Mouse (Mus musculus) retina, postnatal 1 day (tissue): Measurements from ENCODE around the gene Cacnb4.

Experiments used
- DNase-seq: peaks from one replicate; pipeline ENCODE4 v3.0.0-alpha.2; 2012

The Cacnb4 gene

DNA sequence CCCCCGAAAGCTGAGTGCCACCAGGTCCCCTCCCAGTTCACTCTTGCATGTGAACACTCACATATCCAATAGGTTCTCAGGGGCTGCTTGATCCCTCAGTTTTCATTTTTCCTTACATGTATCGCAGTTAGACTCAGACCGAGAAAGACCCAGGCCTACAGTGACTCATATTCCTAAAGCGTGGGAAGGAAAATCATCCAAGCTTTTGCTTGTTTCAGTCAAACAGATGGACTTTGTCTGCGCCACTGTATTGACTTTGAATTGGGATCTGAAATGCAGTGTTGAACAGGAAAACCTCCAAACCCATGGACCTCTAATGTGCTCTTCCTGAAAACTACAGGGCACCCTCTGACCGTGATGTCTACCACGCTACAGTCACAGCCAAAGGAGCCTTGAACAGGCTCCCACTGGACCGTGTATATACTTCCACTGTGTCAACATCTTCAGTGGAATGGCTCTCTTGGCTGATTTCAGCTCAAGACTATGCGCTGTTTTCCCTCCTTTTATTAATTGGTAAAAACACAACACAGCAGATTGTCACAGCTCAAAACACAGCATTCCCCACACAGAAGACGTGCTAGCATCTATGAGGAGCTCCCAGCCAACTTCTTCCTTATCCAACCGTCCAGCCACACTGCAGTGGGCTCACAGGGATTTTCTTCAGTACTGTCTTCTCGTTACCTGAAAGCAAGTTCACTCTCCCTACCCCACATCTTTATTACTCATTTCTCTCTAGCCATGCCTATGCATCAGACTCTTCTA is 215.2 kb downstream of the Cacnb4 start:
- DNase-seq = no peak

DNA sequence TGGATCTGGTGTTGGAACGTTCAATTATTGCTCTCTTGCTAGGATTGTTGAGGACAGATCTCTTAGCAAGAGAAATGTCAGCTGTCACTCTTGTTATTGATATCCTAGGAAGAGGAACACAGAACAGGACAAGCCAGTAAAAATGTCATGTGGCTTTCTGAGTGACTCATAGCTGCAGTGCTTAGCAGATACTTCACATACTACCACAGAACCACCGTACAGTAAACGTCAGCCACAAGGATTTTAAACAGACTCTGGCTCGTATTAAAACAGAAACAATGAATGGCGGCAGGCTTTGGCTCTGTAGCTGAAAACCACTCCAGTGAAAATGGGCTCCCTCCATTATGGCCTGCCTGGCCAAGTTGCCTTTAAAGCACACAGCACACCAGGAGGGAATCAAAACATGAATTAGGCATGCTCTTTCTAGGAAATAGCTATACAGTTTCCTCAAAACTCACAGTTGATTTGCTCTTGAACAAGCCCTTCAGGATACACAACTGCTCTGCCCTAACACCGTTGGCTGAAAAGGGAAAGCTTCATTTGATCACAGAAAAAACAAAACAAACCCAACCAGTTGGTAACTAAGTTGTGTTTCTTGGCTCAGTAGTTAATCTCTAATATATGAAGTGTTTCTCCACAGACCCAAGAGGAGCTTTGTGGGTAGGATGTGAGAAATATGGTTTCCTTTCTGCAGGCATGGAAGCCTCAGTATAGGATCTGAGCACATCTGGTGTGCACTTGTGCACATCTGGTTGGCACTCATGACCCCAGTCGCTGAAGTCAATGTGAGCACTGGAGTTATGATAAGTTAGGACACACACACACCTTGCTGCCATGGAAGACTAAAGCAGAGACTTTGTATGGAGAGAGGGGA is 220.8 kb downstream of the Cacnb4 start:
- DNase-seq = no peak

DNA sequence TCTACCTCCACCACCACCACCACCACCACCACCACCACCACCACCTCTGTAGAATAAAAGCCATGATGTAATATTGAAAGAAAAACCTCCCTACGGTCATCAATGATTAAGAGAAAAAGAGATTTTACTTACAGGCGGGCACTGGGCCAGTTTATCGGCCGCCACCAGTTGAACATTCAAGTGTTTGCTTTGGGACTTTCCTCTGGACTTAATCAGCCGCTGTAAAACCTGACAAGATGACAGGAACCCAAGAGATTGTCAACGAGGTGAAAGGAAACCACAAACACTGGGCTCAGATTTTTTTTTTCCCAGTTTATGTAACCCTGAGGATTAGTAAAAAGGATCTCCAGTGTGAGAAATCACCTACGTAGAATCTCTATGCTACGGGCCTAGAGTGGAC is 226.8 kb downstream of the Cacnb4 start:
- no peak for DNase-seq

DNA sequence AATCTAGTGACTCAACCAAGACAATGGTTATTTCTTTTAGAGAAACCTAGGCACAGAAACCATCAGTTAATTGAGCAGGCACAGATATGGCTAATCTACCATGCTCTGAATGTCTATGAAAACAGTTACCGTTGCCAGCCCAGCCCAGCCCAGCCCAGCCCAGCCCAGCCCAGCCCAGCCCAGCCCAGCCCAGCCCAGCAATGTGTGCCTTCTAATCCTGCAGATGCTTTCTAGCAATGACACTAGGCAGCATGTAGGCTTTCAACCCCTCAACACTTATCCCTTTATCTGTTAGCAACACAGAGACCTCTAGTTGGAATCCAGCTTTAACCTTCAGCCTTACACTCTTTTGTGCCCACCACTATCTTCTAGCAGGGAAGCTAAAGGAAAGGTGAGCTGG is 227.7 kb downstream of the Cacnb4 start:
- no peak for DNase-seq

DNA sequence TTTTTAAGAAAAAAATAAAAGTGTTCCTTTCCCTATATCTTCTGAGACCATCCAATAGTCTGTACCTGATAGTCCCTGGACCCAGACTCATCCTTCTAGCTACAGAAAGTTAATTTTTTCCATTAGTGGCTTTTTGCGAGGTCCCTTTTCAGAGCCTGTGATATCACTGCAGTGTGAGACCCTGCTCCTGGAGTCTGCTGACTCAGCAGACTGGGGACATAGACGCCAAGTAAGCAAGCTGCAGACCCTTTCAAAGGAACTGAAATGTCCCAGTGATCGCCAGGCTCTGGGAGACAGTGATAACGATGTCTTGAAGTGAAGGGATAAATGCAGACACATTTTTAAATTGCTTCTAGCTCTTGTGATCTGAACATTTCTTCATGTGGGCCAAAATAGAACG is 230.0 kb downstream of the Cacnb4 start:
- DNase-seq = no peak

DNA sequence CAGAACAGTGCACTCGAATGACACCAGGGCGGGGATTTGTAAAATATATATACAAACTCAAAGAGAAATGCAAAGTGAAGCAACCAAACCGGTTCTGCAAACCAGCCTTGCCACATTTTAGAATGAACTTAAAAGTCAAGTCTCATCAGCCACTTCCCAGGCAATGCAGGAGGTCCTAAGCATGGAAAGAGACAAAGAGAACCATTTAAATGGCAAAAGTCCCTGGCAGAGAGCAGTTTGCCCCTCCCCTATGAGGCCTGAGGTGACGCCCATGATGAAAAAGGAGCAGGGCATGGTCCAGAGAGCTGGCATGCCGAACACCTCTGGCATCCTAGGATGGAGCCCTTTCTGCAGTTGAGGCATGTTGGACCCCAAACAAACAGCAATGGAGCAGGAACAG is 234.5 kb downstream of the Cacnb4 start:
- DNase-seq = no peak

DNA sequence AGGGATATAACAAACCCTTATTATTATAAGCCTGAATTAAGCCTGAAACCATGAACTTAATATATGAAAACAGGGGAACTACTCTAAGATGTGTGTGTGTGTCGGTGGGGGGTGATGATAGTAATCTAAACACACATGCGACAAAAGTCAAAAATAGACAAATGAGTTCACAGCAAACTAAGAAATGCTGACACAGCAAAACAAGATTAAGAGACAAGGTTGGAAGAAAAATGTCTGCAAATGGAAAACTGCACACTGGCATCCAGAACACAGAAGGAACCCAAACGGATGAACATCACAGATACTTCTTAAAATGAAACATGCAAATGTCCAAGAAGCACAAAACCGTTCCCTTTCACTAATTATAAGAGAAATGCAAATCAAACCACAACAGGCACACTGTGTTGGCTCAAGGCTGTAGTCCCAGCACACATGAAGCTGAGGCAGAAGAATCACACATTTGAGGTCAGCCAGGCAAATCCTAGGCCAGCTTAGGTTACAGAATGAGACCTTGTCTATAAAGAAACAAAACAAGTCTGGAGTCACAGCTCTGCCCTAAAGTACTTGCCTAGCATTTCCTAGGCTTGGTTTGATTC is 236.1 kb downstream of the Cacnb4 start:
- DNase-seq = no peak

DNA sequence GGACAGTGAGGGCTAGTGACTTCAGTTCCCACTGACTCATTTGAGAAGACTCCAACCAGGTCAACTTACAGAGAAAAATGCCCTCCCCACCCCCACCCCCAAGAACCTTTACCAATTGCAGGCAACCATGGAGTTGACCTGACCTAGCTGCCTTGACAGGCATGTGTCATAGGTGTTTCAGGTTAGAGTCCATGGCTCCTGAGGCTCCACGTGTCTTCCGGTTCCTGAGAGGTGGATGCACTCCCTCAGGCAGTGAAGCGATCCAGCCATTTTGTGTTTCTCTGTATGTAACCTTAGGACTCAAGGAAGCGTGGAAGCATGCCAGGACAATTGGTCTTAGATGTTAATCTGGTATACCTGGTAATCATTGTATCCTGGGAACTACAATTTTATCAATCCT is 238.2 kb downstream of the Cacnb4 start:
- no peak for DNase-seq

DNA sequence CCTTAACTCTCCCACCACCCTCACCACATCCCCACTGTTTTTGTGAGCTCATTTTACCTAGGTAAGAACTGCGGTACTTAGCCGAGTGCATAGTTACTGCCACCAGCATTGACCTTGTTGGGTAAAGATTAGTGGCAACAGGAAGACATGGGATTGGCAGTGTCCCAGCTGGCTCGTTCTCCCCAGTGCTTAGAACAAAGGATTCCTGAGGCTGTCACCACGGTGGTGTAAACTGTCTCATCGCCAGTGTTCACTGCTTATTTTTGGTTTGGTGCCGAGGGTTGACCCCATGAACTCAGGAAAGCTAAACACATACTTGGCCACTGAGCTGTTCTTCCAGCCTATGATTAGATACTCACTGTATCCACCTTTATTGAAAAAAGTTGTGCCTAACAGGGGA is 238.6 kb downstream of the Cacnb4 start:
- DNase-seq = peak; percentile 38

DNA sequence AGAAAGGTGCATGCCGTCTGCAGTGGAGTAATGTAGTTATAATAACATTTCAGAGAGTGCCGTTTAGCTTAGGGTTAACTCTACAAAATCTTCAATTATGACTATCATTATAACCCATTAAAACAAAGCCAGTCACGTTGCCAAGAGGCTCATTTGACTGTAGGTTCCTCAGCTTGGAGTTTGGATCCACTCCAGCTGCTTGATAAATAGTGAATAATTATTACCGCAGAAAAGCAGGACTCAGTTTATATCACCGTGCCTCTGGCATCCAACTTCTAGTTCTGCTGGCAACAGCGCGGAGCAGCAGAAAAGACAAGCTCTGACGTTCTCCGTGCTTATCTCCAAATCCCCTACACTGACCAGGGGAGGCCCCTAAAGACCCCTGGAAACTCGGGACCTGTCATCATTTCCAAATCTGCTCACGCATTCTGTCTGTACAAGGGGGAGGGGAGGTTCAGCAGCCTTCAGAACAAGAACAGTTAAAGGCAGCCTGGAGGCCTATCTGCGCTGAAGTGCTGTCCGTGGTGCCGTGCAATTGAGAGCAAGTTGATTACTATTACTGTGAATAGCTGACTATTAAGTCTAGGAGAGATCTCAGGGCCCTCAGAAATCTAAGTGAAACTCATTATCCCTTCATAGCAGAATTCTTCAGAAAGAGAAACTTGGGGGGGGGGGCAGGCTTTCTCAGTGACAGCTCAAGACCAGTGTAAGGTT is 240.6 kb downstream of the Cacnb4 start:
- DNase-seq = no peak

DNA sequence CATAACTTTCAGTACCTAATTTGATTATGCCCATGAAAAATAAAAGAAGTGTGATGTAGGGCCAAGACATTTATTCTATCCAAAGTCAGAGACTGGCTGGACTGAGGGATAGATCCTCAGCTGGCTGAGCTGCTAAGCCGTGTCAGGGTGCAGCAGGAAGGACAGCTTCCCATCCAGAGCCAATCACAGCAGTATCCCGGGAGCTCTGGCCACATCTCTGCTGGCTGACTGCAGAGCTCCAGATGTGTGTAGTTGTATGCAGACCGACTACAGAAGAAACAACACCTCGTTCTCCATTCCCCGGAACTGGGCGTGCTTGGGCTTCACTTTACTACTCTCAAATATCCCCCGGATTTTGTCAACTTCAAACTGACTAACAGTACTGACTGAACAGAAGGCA is 243.3 kb downstream of the Cacnb4 start:
- DNase-seq = no peak

DNA sequence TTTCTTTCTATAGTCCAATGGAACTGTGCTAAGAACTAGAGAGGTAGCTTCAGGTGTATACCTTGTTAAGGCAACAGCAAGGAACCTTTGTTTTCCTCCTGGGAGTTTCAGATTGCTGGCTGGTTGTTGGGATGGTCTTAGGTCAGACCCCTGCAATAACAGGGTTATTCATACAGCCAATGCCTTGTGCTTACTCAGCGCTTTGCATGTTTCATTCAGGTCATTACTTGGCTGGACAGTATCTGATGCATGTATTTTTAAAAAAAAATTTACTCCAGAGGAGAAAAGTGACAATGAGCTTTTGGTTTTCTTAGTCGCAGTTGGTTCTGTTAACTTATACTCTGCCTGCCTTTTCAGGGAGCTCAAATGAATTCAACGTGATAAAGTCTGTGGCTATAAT is 249.2 kb downstream of the Cacnb4 start:
- no peak for DNase-seq

DNA sequence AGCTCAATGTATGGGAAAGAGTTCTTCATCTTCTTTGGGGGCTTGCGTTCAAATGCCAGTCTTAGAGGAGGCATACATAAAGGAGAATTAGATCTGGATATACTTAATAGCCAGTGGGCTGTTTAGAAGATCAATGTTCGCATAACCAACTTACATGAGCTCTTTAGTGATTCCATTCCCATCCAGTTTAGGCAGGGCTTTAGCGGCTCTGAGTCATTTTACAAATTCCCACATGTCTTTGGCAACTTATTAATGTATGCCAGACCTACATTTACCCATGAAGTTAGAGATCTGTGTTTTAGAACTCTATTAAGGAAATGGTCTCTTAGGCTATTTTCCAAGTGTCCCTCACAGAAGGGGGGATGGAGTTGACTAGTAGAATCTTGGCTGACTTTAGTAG is 250.6 kb downstream of the Cacnb4 start:
- no peak for DNase-seq

DNA sequence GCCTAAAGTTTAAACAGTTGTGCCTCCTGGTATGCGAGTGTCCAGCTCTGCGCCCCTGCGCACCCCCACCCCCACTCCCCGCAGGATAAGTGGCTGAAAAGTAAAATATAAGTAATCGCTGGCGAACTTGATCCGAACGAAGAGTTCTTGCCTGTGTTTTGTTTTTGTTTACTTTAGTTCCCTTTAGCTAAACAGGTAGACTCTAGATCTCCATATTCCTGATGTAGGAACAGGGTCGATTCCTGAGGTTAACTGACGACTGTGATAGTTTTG is 251.2 kb downstream of the Cacnb4 start:
- no peak for DNase-seq

DNA sequence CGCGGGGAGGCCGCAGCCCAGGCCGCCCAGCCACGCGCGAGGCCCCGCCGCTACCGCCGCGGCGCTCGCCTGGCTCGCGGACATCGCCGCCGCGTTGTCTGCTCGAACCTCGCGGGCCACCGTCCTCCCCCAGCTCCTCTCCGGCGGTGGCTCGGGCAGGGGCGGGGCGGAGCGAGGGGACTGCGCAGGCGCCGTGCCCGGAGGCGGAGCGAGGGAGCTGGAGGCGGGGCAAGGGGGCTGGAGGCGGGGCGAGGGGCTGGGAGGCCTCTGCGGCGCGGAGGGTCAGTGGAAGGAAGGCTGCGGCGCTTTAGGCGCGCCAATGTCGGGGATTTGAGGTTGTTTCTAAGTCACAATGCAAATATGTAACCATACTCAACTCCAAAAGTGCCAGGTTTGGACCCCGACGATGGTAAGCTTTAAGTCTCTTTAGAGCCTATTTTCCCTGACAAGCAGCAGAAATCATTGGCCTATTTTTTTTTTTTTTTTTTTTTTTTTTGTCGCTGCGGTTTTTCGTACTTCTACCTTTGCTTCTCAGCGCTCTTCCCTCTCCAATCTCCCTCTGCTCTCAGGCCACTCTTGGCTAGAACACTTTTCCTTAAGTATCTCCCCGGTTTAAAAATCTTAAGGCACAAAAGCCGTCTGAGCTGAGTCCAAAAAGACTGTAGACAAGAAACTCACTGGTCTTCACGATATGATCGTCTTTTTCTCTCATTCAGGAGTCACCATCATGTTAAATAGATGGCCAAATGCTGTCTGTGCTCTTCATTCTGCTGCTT is 251.7 kb downstream of the Cacnb4 start, which contains the start of gene Arl5a:
Gene Arl5a, minus strand, starts transcription at position 155 of the 776 bp plus-strand sequence.
- DNase-seq = peak; percentile 95

DNA sequence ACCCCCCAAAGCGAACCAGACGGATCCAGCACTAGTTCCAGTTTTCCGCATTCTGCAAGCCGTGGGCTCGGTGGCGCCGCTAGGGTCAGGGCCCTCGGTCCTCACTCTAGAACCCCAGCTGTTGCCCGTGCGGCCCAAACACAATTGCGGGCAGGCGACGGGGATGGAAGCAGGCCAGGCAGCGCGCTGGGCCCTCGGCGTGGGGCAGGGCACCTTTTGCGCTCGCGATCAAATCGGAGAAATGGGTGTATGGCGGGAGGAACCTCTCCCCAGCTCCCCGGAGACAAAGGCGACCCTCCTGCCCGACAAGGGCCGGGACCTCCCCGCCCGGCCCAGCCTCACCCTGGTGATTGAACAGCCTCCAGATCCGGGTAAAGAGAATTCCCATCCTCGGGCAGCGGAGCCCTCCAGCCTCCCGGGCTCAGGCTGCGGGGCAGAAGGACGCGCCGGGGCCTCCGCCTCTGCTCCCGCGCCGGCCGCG is 252.3 kb downstream of the Cacnb4 start:
- peak; percentile 64 for DNase-seq

DNA sequence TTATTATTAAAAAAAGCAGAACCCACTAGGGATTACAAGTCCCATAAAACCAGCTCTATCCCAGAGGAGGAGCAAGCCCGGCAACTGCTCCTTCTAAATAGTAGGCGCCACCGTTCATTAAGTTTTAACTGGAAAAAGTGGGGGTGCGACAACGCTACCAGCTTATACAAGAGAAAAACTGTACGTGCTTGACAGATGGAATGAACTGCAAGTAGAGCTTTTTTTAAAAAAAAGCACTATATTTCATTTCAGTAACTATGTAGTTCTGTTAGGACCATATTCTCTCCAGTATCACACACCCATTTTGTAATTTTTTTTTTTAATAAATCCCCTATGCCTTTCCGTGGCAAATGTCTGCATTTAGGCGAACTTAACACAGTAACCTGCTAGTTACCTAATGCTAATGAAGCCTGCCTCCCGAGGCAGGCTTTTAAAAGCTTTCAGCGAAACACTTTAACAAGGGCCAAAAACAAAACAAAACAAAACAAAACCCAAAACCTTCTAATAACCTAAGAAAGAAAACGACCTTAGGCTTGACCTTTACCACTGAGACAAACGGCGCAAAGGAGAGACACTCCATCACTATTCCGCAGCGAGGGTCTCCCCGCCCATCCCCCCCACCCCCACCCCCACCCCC is 252.9 kb downstream of the Cacnb4 start:
- no peak for DNase-seq

DNA sequence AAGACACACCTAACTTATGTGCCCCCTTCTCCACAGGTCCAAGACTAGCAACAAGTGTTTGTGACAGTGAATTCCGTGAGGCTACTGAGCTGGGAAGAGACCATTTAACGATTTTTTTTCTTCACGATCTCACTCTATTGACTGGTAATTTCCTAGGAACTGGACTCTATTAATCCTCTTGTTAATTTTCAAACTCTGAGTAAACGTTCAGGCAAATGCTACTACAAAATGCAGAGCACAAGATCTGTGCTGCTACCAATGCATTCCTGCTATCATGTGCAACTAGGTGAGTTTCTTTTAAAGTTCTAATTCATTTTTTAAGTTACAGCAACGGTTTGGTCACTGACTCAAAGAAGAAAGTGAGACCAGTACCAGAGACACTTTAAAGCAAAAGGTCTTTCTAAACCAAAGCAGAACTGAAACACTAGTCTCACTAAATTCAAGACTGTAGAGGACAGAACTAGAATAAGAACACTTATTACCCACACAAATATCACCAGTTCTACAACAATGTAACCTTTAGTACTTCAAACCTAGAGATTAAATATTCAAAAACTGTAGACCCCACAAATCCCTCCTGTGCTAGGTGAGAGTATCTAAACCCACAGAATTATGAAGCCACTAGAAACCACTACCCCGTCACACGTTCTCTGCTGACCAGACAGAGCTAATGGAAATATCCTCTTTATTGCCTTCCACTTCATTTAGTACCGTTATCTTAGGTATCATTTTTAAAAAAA is 253.6 kb downstream of the Cacnb4 start:
- DNase-seq = no peak

DNA sequence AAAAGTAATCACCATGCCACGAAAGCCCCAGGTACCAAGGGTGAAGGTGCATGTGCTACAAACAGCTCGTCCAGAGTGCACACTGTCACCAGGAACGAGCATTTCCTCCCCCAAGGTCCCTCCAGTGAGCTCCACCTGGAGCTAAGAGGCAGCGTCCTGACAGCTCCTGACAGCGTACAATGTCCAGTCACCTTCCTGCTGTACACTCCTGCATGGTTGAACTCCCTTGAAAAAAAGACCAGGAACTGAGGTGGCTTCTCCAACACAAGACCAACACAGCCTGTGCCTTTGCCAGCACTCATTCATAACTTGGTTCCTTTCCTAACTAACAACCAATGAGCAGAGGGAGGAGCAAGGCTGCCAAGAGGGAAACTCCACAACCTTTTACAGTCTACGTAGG is 255.4 kb downstream of the Cacnb4 start:
- DNase-seq = no peak

DNA sequence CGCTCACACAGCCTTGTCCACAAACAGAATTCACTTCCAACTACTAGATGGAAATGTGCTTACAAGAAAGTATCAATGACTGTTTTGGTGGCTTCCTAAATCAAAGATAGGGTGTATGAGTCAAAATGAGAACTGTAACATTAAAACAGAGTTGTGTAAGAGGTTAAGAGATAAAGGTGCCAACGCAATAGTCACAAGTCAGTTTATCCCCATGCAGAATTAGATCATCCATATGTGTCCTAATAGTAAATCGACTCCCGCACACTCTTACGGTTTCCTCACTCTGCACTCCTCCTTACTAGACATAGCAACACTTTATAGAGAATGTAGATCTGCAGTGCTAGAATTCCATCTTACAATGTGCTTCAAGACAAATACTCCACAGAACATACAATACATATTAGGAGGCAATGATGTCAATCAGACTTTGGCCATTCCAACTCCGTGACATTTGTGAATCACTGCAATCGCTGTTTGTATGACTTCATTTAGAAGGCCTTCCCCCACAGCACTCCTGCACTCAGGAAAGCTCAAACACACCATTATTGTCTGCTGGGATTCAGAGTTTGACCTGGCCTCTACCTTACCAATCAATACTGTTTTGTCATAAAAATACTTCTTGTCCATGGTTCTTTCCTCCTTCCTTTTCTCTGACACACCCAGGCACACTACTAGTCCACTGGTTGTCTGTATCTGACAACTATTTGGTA is 256.5 kb downstream of the Cacnb4 start:
- no peak for DNase-seq

DNA sequence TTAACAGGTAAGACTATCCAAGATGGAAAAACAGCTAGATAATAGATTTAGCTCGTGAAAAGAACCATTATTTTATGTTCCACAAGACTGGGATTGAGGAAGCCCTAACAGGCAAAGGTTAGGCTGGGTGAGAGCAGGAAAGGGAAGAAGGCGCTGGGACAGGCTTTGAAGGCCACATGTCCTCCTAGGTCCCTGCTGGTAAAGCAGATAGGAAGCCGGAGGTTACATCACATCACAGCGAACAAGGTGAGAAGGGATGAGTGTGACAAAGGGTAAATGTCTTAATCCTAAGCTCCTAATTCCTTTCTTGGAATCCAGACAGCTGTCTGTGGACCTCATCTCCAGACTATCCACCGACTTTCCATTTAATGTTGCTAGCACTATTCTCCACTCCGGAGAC is 257.3 kb downstream of the Cacnb4 start:
- DNase-seq = no peak
